Mouse (Mus musculus) c-Kit-negative CD71-positive TER-119-positive erythroid progenitor cells, embryonic 14.5 days (primary cell): Measurements from ENCODE around the gene Tnfrsf19.

Source experiments
- DNase-seq: peaks from one replicate; pipeline ENCODE4 v3.0.0-alpha.2; 2013; ENCODE audit warnings: low read depth, low spot score

Gene Tnfrsf19

GRCm38 (mm10) chr14:61020968-61021367 is 25.3 kb downstream of the Tnfrsf19 start:
- no peak for DNase-seq

- no peak for DNase-seq
Measured at GRCm38 (mm10) chr14:61019880-61020279, 26.4 kb downstream of the Tnfrsf19 start.

GRCm38 (mm10) chr14:61014544-61014943 is 31.7 kb downstream of the Tnfrsf19 start:
- DNase-seq = no peak

- DNase-seq = no peak
Measured at GRCm38 (mm10) chr14:61012397-61012931, 33.8 kb downstream of the Tnfrsf19 start.

DNA sequence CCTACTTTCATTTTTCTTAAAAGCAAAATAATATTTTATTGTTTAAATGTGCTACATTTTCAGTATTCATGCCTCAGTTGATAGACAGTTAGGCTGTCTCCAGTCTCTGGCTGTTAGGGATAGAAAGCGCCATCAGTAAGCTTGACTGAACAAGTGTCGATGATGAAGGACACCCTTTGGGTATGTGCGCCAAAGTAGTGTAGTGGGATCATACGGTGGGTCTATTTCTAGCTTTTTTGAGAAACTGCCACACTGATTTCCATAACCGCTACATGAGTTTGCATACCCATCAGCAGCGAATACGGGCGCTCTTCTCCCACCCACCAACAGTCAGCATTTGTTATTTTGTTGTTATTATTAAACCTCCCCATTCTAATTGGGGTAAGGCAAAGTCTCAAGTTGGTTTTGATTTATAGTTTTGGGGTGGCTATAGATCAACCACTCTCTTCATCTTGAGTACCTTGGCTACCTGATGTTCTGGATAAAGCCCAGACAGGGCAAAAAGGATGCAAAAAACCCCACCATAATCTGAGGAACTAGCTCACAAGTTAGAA is 34.6 kb downstream of the Tnfrsf19 start:
- no peak for DNase-seq

GRCm38 (mm10) chr14:61005127-61005837 is 41.0 kb downstream of the Tnfrsf19 start:
- no peak for DNase-seq

- DNase-seq = no peak
Measured at GRCm38 (mm10) chr14:61003676-61004075, 42.6 kb downstream of the Tnfrsf19 start.

- DNase-seq = no peak
Measured at GRCm38 (mm10) chr14:61000072-61000471, 46.2 kb downstream of the Tnfrsf19 start.

DNA sequence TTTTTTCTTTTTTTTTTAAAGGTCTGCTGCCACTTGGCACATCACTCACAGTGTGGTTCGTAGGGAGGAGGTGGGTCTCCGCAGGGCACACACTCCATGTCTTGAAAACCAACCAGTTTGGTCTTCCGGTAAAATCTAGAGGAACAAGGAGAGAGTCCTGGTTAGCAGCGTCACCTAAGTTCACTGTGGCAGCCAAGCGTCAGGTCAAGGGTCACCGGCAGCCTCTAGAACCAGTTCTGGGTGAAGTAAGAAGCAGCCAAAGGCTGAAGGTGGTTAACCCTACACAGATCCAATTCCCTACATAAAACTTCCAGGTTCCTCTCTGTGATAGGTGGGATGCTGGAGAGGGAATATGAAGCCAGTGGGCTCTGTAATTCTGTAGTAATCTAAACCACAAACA is 49.7 kb downstream of the Tnfrsf19 start:
- DNase-seq = no peak

DNA sequence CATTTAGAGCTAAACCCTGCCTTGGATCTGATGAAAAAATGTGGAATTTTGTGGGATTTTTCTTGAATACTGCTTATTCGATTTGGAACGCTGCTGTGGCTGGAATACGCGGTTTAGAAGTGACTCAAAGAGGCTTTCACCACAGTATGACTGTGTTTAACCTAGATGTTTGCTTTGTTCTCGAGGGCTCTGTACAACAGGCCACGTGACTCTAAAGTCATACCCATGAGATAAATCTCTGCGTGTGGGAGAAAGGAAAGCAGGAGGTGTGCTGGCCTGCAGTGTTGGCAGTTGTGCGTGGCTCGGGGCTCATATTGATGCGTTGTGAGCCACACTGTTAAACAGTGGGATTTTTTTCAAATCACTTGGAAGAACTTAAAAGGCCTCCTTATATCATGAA is 52.8 kb downstream of the Tnfrsf19 start:
- DNase-seq = no peak

- no peak for DNase-seq
Measured at GRCm38 (mm10) chr14:60993092-60993491, 53.2 kb downstream of the Tnfrsf19 start.

DNA sequence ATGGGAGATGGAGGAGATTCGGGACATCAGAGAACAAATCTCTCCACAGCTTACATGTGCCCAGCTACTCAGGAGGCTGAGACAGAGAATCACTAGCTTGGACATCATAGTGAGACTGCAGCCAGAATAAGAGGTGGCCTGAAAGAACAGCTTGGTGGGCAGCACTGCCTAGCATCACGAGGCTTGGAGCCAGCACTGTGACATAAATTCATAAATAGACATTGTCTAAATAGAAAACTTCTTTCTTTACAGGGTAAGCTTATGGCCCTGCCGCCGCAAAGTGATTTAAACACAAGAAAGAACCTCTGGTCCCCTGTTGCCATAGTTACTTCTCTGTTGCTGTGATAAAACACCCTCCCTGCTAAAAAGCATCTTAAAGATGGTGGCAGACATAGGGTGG is 54.1 kb downstream of the Tnfrsf19 start:
- DNase-seq = no peak

DNA sequence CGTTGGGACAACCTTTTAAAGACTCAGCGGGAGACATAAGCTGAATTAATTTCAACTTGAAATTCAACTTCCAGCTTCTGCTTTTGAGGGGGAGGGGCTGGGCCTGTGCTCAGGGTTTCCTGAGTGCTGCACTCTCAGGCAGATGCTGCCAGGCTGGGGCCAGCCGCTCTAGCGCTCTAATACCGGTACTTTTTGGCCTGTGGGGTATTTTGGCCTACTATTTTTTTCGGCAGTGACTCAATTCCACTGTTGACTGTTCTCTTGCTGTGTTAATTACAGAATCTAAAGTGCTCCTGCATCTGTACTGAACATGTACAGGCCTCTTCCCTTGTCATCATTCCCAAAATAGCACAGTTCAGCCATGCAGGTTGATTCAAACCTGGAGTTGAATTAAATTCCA is 58.1 kb downstream of the Tnfrsf19 start:
- no peak for DNase-seq

GRCm38 (mm10) chr14:60986926-60987325 is 59.4 kb downstream of the Tnfrsf19 start:
- DNase-seq = no peak

DNA sequence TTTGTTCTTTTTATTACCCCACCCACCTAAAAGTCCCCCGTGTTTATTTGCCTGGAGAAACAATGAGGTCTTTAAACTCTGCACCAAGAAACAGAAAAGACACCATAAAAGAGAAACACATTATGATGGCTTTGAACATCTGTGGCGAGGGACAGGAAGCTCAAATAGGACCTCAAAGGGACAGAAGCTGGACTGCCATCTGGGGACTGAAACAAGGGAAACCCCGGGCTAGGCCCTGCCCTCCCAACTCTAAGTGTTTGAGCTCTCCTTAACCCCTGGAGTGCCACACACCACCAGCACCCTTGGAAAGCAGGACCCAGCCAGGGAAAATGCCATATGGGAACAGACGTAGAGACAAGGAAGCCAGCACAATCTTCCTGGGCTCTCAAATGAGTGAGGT is 61.2 kb downstream of the Tnfrsf19 start:
- DNase-seq = no peak

GRCm38 (mm10) chr14:60984266-60984665 is 62.0 kb downstream of the Tnfrsf19 start:
- DNase-seq = no peak

DNA sequence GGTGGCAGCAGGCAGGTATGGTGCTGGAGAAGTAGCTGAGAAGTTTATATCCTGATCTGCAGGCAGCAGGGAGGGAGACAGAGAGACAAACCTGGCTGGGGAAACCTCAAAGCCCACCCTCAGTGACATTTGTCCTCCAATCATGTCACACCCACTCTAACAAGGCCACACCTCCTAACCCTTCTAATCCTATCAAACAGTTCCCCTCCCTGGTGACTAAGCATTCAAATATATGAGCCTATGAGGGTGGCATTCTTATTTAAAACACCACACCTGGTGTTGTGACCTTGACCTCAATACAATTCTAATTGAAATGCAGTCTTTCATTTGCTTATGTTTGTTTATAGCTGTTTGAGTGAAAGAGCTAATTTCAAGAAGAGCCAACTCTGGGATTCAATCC is 64.2 kb downstream of the Tnfrsf19 start:
- DNase-seq = no peak

DNA sequence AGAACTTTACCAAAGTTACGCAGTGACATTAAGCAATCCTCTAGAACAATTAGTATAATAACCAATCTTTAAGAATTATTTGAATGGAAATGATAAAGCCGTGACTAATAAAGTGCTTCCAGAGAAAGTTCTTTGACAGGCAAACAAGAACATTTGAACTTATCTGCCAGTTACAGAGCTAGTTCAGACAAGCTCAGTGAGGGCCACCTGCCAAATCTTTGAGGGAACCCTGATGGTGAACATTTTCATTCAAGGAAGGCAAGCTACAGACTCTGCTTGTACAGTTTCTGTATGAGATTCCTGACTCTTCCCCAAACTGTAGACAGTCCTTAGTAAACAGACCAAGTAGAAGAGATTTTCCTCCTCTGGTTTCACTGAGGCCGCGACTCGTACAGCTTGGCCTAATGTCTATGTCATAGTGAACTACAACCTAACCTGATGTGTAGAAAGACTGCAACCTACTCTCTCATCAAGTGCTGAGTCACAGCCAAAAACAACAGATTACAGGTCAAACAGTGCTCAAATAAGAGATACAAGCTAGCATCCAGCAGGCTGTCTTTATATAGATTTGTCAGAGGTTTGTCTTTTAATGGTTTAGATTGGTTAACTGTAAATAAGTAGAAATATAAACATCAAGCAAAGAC is 65.9 kb downstream of the Tnfrsf19 start:
- DNase-seq = no peak

DNA sequence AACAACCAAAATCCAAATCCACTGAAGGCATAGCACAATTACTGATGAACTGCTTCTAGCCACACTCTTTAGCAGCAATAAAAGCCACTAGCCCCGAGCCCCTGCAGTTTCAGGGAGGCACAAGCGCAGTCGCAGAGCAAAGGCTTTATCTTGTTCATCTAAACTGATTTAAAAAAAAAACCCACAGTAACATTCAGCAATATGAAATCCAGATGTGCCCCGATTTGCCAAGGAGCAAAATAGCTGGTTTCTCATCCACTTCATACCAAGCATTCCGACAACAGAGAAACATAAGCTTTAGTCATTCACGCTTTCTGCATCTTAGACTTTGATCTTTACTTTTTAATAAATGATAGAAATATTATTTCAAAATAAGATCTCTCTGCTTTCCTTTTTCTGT is 68.2 kb downstream of the Tnfrsf19 start:
- DNase-seq = no peak

DNA sequence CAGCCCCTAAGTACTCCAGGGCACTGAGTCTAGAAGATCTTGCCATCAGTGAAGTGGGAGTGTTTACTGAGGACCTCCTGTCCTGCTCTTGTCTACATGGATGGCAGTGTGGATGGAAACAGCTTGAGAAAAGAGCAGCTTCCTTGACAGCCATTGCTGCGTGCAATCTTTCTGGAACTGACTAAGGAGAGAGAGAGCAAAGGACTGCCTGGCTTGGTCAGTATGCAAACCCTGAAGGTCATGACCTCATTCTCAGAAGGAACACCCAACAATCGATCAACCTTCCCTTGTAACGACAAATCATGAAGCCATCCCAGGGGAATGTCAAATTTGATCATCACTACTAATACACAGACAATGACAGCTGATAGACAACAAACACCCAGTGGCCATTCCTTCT is 70.1 kb downstream of the Tnfrsf19 start:
- DNase-seq = no peak

- no peak for DNase-seq
Measured at GRCm38 (mm10) chr14:60975736-60976135, 70.6 kb downstream of the Tnfrsf19 start.

DNA sequence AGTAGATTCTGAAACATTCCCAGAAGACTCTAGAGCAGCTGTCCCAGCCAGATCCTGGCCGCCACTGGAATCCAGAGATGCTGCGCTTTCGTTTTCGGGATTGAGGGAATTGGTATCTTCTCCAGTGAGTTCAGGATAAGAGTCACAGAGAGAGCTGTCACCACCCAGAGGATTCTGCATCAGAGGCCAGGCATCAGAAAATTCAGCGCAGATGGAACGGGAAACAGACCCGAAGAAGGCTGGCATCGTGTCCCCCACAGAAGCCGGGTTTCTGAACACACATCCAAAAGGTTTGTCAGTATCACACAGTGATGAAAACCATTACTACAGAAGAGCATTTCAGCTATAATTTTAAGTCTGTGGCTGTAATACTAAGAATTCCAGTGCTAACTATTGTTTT is 75.3 kb downstream of the Tnfrsf19 start:
- DNase-seq = no peak

GRCm38 (mm10) chr14:60966061-60966460 is 80.2 kb downstream of the Tnfrsf19 start:
- DNase-seq = no peak
